Mouse (Mus musculus) cerebral cortex, adult 2 months (tissue): Measurements from ENCODE around the gene Jak2.

ENCODE experiments used
- WGBS: fragments of 180-500 bp; shearing (Covaris S2); methylation state at CpG from one replicate; pipeline ENCODE4 v1.1.7; 2018; 5-methylcytosine and 5-hydroxymethylcytosine counted together

Gene Jak2

DNA sequence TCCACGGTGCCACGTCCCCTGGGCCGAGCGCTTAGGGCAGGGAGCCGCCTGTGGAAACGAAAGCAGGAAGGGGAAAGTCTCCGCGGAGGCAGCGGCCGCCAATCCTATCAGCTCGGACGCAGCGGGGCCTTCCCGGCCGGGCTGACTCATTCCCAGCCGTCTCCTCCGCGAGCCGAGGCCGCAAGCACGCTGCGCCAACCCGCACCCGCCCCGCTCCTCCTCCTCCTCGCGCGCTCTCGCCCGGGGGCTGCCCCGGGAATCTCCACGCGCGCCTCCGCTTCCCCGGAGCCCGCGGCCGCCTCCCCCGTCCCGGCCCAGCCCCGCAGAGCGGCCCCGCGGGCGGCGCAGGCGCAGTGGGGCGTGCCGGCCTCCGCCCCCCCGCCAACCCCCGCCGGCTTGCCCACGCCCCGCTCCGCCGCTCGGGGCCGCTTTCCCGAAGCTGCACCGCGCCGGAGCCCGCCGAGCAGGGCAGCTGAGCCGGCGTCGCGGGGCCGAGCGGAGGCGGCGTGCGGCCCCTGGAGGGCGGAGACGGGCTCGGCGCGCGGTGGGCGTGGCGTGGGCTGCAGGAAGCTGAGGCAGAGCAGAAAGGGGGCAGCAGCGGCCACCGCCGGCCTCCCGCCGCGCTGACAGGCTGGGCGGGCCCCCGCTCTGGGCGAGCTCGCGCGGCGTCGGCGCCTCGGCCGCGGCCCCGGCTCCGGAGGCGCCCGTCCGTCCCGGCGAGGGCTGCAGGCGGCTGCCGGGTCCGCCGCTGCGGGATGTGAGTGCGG lies at the start of gene Jak2:
Gene Jak2, plus strand, starts transcription at position 638 of the 767 bp plus-strand sequence.
- WGBS, result under 1% methylated on average over 112 of the region's 114 CpGs

- WGBS, result 72% methylated on average over 2 of the region's 2 CpGs
Measured at GRCm38 (mm10) chr19:29203337-29203736, 48.3 kb upstream of the Jak2 start.

GRCm38 (mm10) chr19:29204583-29204982 lies 47.0 kb upstream of the Jak2 start:
- 74% methylated on average over 4 of the region's 4 CpGs for WGBS

DNA sequence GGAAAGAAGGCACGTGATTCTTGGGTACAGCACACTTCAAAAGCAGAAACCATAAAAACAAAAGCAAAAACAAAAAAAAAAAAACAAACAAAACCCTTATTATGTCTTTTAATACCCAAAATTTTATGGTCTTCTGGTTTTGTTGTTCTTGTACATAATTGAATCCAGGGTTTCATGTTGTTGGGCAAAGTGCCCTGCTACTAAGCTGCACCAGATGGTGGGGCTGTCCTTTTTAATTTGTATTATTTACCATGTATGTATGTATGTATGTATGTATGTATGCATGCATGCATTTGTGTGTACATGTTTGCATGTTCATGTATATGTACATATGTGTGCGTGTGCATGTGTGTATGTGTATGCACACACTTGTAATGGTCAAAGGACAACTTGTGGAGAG lies 46.4 kb upstream of the Jak2 start:
- 94% methylated on average over 2 of the region's 2 CpGs for WGBS

GRCm38 (mm10) chr19:29209898-29210297 lies 41.7 kb upstream of the Jak2 start:
- WGBS, result 87% methylated on average over 7 of the region's 7 CpGs

- WGBS, result 94% methylated on average over 9 of the region's 9 CpGs
Measured at GRCm38 (mm10) chr19:29210319-29210718, 41.3 kb upstream of the Jak2 start.

GRCm38 (mm10) chr19:29215811-29216509 lies 35.7 kb upstream of the Jak2 start:
- 84% methylated on average over 8 of the region's 8 CpGs for WGBS

GRCm38 (mm10) chr19:29221867-29222266 lies 29.8 kb upstream of the Jak2 start:
- 67% methylated on average over 4 of the region's 4 CpGs for WGBS

GRCm38 (mm10) chr19:29226996-29227395 lies 24.6 kb upstream of the Jak2 start:
- WGBS, result 84% methylated on average over 1 of the region's 1 CpGs

- WGBS, result 83% methylated on average over 9 of the region's 9 CpGs
Measured at GRCm38 (mm10) chr19:29227941-29228590, 23.6 kb upstream of the Jak2 start.

DNA sequence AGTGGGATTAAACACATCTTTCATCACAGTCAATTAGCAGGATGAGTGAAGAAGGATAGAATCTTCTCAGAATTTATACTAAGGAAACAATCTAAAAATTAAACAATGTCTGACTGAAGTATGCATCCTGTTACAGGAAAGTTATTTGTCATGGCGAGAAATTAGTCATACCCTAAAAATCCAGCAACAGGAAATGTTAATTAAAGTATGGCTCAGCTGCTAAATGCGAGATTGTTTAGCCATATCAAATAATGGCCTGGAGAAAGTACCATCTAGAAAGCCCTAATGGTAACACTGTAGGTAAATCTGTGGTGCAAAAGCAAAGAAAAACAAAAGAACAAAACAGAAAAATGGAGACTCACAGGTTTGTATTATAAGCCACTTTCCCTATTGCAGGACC lies 22.6 kb upstream of the Jak2 start:
- 66% methylated on average over 2 of the region's 2 CpGs for WGBS

- 88% methylated on average over 6 of the region's 6 CpGs for WGBS
Measured at GRCm38 (mm10) chr19:29232738-29233137, 18.9 kb upstream of the Jak2 start.

DNA sequence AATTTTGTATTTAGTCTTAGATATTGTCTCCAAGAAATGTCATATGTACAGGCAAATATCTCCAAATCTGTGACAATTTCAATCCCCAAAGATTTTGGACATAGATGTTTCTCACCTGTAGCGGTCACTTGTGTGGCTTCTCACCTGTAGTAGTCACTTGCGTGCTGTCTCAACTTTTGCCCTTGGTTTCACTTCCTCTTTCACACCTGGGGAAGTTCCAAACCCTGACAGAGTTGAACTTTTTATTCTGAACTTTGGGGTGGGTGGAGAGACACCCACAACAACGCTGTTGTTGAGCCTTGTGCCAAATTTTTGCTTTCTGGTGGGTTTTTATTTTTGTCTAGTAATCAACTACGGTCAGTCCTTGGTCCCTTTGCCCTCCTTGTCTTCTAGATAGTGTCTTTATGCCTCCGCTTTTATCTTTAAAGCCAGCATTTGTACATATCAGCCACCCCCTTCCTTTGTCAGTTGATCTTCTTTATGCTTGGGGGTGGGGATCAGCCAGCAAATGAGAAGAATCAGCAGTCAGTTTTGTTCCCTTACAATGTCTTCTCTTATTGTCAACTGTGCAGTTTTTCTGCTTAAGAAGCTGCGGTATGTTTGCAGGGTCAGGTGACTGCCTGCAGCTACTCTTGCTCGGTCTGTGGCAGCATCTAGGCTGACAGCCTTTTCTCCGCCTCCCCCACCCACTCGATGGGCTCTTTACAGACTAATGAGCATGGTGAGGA lies 14.8 kb upstream of the Jak2 start:
- 52% methylated on average over 9 of the region's 9 CpGs for WGBS

DNA sequence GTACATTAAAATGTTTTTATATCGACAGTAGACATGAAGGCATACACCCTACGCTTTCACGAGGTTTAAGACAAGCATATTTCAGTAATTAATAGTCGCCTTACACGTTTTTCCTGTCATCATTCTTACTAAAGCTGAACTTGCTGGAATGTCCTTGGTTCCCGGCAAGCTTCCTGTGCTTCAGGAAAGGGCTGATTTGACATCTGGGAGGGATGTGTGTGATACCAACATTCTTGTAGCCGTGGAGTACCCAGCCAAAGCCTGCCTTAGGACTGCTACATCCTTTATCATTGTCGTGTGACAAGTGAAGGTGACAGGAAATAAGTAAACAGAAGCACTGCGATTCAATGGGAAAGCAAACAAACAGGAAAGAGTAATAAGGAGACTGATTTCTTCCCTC lies 13.5 kb upstream of the Jak2 start:
- 69% methylated on average over 9 of the region's 9 CpGs for WGBS

DNA sequence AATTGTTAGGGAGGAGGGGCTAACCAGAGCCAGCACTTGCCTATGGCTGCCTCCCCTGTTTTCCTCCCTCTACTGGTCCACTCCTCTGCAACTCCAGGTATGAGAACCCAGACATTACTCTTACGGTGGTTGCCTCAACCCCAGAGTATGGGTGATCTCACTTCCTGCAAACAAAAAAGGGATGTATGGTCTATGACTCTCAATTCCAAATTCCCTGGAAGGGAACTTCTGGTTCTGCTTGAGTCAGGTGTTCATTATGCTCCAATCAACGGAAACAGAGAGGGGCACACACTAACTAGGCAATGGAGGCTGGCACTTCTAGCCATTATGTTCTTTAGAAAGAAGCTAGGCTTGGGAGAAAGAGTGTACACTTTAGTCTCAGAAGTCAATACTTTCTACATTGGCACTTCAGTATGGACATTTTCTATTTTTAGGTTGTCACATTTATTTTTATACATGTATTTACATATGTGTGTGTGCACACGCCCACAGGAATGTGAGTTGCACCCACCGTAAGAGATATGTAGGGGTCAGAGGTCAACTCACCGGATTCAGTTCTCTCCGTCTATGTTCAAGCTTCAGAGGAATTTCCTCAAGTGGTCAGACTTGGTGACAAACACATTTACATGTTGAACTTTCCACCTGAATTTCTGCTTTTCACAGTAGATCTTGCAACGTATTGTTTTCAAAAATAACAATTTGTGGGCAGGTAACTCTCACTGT lies 12.0 kb upstream of the Jak2 start:
- WGBS, result 80% methylated on average over 7 of the region's 7 CpGs

DNA sequence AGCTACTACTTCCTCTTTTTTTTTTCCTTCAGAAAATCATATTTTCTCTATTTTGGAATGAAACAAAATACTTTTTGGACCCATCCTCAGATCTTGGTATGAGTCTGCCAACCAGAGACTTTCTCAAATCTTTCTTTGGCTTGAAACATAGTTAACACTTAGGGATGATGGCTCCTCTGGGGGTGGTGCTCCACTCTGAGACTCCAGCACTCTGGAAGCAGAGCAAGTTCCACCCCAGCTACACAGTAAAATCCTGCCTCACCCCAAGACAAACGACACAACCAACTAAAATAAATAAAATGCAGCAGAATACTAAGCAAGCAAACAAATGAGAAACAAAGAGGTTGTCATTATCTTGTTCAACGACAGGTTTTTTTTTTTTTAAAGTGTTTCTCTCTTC lies 11.0 kb upstream of the Jak2 start:
- 45% methylated on average over 2 of the region's 2 CpGs for WGBS

DNA sequence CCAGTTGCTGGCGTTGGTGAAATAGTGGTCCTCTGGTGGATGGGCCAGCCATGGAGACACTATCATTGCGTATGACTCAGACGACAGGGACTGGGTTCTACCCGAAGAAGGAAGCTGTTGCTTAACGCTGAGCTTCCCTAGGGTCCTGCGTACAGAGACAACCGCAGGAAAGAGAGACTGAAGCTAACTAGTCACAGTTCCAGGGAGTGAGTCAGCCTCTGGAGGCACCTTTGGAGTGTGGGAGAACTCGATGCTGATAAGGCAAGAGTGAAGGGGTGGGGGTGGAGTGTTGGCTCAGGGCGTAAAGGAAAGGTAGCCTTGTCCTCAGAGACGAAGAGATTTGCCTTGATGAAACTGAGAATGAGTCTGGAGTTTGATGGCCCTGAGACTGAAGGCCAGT lies 10.0 kb upstream of the Jak2 start:
- 45% methylated on average over 10 of the region's 10 CpGs for WGBS

DNA sequence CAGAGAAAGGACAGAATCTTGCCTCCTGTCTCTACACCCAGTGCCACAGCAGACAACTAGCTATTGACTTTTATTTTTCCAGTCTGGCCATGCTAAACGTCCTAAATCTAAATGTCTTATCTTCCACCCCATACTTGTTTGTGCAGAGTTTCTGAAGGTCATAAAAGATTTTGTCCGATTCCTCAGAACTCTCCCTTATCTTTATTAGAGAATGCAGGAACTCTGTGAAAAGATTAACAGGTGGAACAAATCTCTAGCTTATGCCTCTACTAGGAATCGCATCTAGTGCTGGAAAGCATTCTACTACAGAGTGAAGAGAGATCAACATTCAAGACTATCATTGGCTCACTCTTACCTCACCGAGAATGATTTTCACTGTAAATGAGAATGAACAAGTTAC lies 1.7 kb upstream of the Jak2 start:
- 53% methylated on average over 4 of the region's 4 CpGs for WGBS

- WGBS, result under 1% methylated on average over 43 of the region's 44 CpGs
Measured at GRCm38 (mm10) chr19:29251958-29252801, 552 bp downstream of the Jak2 start.

DNA sequence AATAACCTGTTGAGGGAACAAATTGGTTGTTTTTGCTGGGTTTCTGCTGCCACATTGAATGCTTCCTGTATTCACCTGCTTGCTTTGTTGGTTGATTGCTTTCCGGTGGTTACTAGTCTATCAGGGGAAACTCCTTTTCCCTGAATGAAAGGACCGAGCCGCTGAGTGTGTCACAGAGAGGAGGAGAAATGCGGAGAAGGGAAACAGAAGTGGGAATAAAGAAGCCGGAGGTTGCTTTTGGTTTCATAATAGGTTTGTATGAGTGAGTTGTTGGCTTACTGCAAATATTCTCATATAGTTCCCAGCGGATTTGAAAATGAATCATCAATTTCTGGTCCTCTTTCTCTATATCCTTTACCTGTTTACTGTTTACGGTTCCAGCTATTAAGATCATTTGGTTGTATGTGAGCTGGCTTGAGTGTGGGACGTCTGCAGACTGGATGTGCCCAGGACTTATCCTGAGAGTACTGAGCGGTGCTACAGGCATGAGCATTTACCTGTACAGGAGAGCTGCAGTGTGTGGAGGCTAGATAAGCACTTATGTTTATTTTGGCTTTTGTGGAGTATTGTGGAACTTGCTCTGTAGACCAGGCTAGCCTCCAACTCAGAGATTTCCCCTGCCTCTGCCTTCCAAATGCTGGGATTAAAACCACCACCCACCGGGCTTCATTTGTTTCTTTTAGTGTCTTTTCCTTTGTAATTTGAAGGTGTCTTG lies 1.4 kb downstream of the Jak2 start:
- 8% methylated on average over 10 of the region's 10 CpGs for WGBS
